Mouse (Mus musculus): ENCODE measurements around the gene Fermt2. TPM values are rescaled to one million over a fixed set of nuclear protein-coding genes. Genes with fewer than 3 reads are reported as not detected.
"Not testable (repeated sequence)": the region's sequence is repeated elsewhere in the genome, so short reads cannot be mapped to it uniquely, and the experiment has no call there.

Fermt2 gene
- total RNA-seq, 4 experiments from 2014 or later, result 94.1 to 107 (median 101) TPM

GRCm38 (mm10) chr14:45510787-45511186 lies 19.1 kb downstream of the Fermt2 start:
- DNase-seq (ENCODE audit: low spot score in 2 of 2), result no peak

GRCm38 (mm10) chr14:45507923-45508322 lies 22.0 kb downstream of the Fermt2 start:
- no peak for DNase-seq (ENCODE audit: low spot score in 2 of 2)

GRCm38 (mm10) chr14:45507447-45507846 lies 22.5 kb downstream of the Fermt2 start:
- DNase-seq (ENCODE audit: low spot score in 2 of 2), result no peak

GRCm38 (mm10) chr14:45507032-45507431 lies 22.9 kb downstream of the Fermt2 start:
- no peak for DNase-seq (ENCODE audit: low spot score in 2 of 2)

GRCm38 (mm10) chr14:45506165-45506564 lies 23.8 kb downstream of the Fermt2 start:
- DNase-seq (ENCODE audit: low spot score in 2 of 2), result no peak

- DNase-seq (ENCODE audit: low spot score in 2 of 2), result no peak
Observed at GRCm38 (mm10) chr14:45504422-45505113, 25.4 kb downstream of the Fermt2 start.

GRCm38 (mm10) chr14:45503934-45504333 lies 26.0 kb downstream of the Fermt2 start:
- DNase-seq (ENCODE audit: low spot score in 2 of 2), result no peak

GRCm38 (mm10) chr14:45500052-45500451 lies 29.9 kb downstream of the Fermt2 start:
- DNase-seq (ENCODE audit: low spot score in 2 of 2), result no peak

- no peak for DNase-seq (ENCODE audit: low spot score in 2 of 2)
Observed at GRCm38 (mm10) chr14:45497116-45497515, 32.8 kb downstream of the Fermt2 start.

- not testable (repeated sequence) for DNase-seq (ENCODE audit: low spot score in 2 of 2)
Observed at GRCm38 (mm10) chr14:45495810-45496209, 34.1 kb downstream of the Fermt2 start.

- no peak for DNase-seq (ENCODE audit: low spot score in 2 of 2)
Observed at GRCm38 (mm10) chr14:45493891-45494290, 36.0 kb downstream of the Fermt2 start.

GRCm38 (mm10) chr14:45492668-45493067 lies 37.2 kb downstream of the Fermt2 start:
- no peak for DNase-seq (ENCODE audit: low spot score in 2 of 2)

GRCm38 (mm10) chr14:45492038-45492437 lies 37.9 kb downstream of the Fermt2 start:
- DNase-seq (ENCODE audit: low spot score in 2 of 2), result no peak

GRCm38 (mm10) chr14:45487201-45487600 lies 42.7 kb downstream of the Fermt2 start:
- not testable (repeated sequence) for DNase-seq (ENCODE audit: low spot score in 2 of 2)

GRCm38 (mm10) chr14:45483361-45483760 lies 46.6 kb downstream of the Fermt2 start:
- DNase-seq (ENCODE audit: low spot score in 2 of 2), result not testable (repeated sequence)

- DNase-seq (ENCODE audit: low spot score in 2 of 2), result no peak
Observed at GRCm38 (mm10) chr14:45478977-45479806, 50.7 kb downstream of the Fermt2 start.

- no peak for DNase-seq (ENCODE audit: low spot score in 2 of 2)
Observed at GRCm38 (mm10) chr14:45478515-45478914, 51.4 kb downstream of the Fermt2 start.

GRCm38 (mm10) chr14:45477651-45478050 lies 52.3 kb downstream of the Fermt2 start:
- DNase-seq (ENCODE audit: low spot score in 2 of 2), result no peak

- no peak for DNase-seq (ENCODE audit: low spot score in 2 of 2)
Observed at GRCm38 (mm10) chr14:45476990-45477389, 52.9 kb downstream of the Fermt2 start.

GRCm38 (mm10) chr14:45472536-45472935 lies 57.4 kb downstream of the Fermt2 start:
- DNase-seq (ENCODE audit: low spot score in 2 of 2), result no peak

- DNase-seq (ENCODE audit: low spot score in 2 of 2), result no peak
Observed at GRCm38 (mm10) chr14:45469446-45469845, 60.5 kb downstream of the Fermt2 start.

- not testable (repeated sequence) for DNase-seq (ENCODE audit: low spot score in 2 of 2)
Observed at GRCm38 (mm10) chr14:45466371-45466770, 63.5 kb downstream of the Fermt2 start.

Data from layer of hippocampus, adult 8-10 months (tissue).